Mouse (Mus musculus) gastrocnemius, postnatal 10 days (tissue): Measurements from ENCODE around the gene Cubn. TPM values are rescaled to one million over a fixed set of nuclear protein-coding genes. Genes with fewer than 3 reads are reported as not detected.

ENCODE experiments used
- DNase-seq: peaks from one replicate; pipeline ENCODE4 v3.0.0; 2021; ENCODE audit warnings: mixed read lengths
- total RNA-seq, 2 experiments: library from RNA; stranded (reverse); gene quantifications; 2 replicates each; pipeline ENCODE4 v1.2.3; 2021

Cubn gene
- total RNA-seq, 2 experiments from 2014 or later, result 0.14 to 0.20 TPM

DNA sequence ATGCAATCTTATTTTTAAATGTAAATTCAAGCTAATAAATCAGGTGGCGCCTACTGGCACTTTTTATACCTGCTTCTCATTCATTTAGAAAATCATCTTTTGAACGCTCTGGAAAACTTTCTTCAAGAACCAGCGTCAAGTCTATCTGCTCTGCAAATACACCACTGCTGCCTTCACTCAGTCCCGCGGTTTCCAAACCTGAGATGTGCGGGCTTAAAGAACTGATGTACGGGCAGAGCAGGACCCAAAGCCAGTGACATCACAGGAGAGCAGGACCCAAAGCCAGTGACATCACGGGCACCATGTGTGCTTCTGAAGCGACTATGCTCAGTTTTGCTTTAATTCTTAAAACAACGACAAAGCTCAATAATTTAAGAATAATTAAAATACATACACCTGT is 256.8 kb downstream of the Cubn start:
- no peak for DNase-seq

DNA sequence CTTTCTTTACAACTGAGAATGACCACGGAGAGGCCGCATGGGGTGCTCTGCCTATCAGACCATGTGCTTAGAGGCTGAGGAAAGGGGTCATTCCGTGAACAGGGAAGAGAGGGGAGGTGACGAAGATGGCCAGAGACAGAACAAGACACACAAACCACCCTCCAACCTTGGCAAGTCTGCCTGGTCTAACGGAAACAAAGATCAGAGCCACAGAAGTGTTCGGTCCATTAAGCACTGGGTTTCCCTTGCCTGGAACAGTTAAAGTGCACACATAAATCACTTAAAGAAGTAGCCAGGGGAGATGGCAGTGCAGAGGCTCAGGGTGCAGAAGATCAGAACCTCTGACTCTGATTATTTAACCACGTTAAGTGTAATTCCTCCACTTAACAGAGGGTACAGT is 257.7 kb downstream of the Cubn start:
- no peak for DNase-seq

DNA sequence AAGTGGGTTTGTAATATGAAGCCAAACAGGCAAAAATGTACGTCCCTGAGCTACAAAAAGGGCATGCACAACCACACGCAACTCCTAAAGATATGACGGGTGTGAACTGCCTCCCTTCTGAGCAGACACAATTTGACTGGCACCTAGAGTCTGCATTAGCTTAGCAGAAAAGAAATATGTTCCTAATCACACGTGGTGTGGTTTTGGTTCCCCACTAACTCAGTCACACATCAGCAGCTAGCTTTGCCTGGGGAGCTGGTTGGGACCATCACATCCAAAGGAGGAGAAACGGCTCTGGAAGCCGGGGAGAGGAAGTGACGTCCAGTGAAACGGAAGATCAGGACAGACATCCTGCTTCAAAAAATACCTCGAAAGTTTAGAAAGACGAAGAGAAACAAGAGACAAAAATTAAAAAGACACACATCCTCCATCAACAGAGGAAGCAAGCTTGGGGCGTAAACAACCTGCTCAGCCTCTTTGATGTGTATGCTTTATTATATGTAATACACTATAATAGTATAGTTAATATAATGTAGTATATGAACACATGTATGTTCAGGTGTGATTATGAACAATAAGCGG is 258.3 kb downstream of the Cubn start:
- DNase-seq, result no peak

DNA sequence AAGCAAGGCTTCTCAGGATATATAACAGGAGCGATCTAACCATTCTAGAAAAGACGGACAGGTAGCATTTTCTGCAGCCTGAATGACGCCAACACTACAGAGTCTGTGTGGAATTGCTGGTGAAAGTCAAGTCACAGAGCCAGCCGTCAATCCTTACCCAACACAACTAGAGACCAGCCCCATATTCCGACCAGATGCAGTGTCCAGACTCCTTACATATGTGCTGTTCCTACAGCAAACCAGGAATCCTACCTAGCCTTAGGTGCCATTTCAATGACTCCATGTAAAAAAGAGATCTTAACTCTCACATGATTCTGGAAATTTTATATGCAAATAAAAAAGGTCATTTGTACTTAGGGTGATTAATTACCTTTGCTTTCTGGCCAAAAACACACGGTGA is 259.3 kb downstream of the Cubn start:
- no peak for DNase-seq

DNA sequence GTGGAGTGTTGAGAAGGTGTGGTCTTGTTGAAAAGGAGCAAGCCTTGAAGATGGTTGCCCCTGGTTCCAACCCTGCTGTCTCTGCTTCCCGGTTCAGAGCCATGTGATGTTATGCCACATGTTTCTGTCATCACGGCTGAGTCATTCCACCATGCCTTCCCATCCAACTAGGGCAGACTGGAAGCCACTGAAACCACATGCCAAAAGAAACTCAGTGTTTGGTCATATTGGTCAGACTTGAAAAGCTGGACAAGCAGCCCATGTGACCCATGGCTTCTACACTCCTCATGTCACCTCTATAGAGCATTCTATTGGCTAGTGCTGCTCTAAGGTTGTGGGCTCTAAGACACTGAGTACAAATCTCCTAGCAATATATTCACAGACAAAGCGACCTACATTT is 261.9 kb downstream of the Cubn start:
- no peak for DNase-seq

Other genes starting within 250 kb of the Cubn start
- 10 to 100 TPM; 62.5 to 66.7 TPM for gene Rsu1, start 220.4 kb downstream of the Cubn start, total RNA-seq
- gene Trdmt1, start 52.9 kb upstream of the Cubn start, total RNA-seq, result 1 to 10 TPM; 4.2 to 7.6 TPM
- gene Vim, start 82.1 kb upstream of the Cubn start, total RNA-seq, result 100 to 1,000 TPM; 573 to 685 TPM